Mouse (Mus musculus): ENCODE measurements at regions not wholly inside any gene's neighbourhood (a gene's known extent, or its start where the extent isn't known, plus 50 kb on each side); places are given as distances from the start of the nearest gene placed in this dataset.

- TF ChIP-seq CTCF (IDR thresholded peaks at IDR 0.05; ENCODE audit: extremely low read depth, insufficient read depth, low read length) (no peak), POLR2A (IDR thresholded peaks at IDR 0.05; ENCODE audit: extremely low read depth, insufficient read depth, low read length) (no peak)
These were observed 334.0 kb downstream of the Med10 start for GRCm38 (mm10) chr13:70136209-70136608.

All from cortical plate, adult 2 months (tissue).